Mouse (Mus musculus) olfactory bulb, adult 2 months (tissue): Measurements from ENCODE around the gene Olfr155. TPM values are rescaled to one million over a fixed set of nuclear protein-coding genes. Genes with fewer than 3 reads are reported as not detected.

ENCODE experiments used
- H3K27ac ChIP-seq: fragments of 200-500 bp; 2 replicates; pipeline ENCODE4 v1.5.1; 2012; ENCODE audit warnings: low read depth, low read length; ENCODE audit not compliant: insufficient read depth
- H3K4me1 ChIP-seq: fragments of 200-500 bp; 2 replicates; pipeline ENCODE4 v1.6.1; 2012; ENCODE audit warnings: low read length; ENCODE audit not compliant: control insufficient read depth, insufficient read depth
- H3K4me3 ChIP-seq: fragments of 200-500 bp; 2 replicates; pipeline ENCODE4 v1.5.1; 2012; ENCODE audit warnings: mild to moderate bottlenecking, low read depth, low read length, moderate library complexity; ENCODE audit not compliant: insufficient read depth
- CTCF ChIP-seq: fragments of 200-500 bp; IDR thresholded peaks from 2 replicates; pipeline ENCODE4 v1.5.1; 2012; ENCODE audit warnings: low read depth, mild to moderate bottlenecking, low read length, moderate library complexity; ENCODE audit not compliant: insufficient read depth
- POLR2A ChIP-seq: fragments of 200-500 bp; IDR thresholded peaks from 2 replicates; pipeline ENCODE4 v1.6.1; 2012; ENCODE audit warnings: mild to moderate bottlenecking, low read depth, low read length, moderate library complexity; ENCODE audit not compliant: insufficient read depth
- WGBS: fragments of 180-500 bp; shearing (Covaris S2); methylation state at CpG from one replicate; pipeline ENCODE4 v1.1.7; 2018; 5-methylcytosine and 5-hydroxymethylcytosine counted together
- polyA plus RNA-seq: library from polyadenylated mRNA; stranded (reverse); fragments of >200 nt; gene quantifications from 2 replicates; pipeline ENCODE4 v1.2.4, GENCODE M21; 2012; ENCODE audit warnings: low replicate concordance; ENCODE audit not compliant: missing spikeins, insufficient read depth, insufficient read length

Gene Olfr155
- polyA plus RNA-seq = not detected in 2 replicates

DNA sequence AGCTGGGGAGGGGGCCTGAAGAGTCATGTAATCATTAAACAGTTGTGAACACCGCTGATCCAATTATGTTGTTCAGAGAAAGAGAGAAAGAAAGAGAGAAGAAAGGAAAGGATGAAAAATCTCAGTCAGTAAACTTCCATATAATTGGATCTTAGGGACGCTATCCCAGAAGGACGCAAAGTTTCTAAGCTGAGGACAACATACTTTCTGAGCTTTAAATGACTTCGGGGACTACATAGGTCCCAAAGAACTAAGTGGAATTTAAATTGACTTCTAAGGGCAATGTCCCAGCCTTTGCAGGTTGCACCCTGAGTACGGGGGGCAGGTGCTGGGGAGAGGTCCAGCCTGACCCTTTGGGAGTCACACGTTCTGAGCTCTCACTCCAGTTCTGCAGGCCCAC lies at the start of gene Olfr155:
Gene Olfr155, plus strand, starts transcription at position 301 of the 400 bp plus-strand sequence.
- no peak within 1 kb of the TSS for H3K4me3 ChIP-seq
- 89% methylated on average over 6 of the region's 6 CpGs for WGBS
- TF ChIP-seq POLR2A = no peak
- TF ChIP-seq CTCF = no peak

DNA sequence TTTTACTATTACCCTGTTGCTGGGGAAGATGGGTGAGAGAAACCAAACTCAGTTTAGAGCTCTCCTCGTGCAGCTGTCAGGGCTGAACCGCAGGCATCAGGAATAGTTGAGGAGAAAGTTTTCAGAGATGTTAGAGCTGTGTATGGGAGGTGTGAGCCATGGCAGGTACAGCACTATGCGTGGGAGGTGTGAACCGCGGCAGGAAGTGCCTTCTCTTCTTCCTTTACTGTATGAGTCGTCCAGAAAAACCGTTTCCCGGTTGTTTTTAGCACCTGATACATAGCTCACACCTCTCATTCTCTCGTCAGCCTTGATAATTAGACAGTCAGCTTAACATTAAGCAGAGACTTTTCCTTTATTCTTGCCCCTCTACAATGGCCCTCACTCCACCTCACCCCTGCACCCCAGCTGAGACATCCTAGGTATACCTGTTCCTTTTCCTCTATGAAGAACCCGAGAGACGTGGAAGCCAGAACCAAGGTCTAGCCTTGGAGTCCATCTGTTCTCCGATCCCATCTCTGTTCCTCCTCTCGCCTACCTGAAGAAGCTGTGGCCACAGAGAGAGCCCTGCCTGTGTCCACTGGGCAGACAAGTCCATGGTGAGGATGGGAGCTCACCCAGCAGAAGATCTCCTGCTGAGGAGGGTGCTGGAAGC lies 28.3 kb upstream of the Olfr155 start:
- WGBS = 82% methylated on average over 13 of the region's 13 CpGs
- no peak overlapping the region for H3K4me3 ChIP-seq
- no peak overlapping the region for H3K27ac ChIP-seq
- no peaks in the 10 kb centered on the region for H3K4me1 ChIP-seq
- no peak for TF ChIP-seq CTCF
- no peak for TF ChIP-seq POLR2A

More for the DNA sequence above, at the start of gene Olfr155:
- H3K27ac ChIP-seq = no peak within 1 kb of the TSS
- H3K4me1 ChIP-seq = peaks cover 2% of the 10 kb centered on the region; the same call in 1 of the 2 replicates

DNA sequence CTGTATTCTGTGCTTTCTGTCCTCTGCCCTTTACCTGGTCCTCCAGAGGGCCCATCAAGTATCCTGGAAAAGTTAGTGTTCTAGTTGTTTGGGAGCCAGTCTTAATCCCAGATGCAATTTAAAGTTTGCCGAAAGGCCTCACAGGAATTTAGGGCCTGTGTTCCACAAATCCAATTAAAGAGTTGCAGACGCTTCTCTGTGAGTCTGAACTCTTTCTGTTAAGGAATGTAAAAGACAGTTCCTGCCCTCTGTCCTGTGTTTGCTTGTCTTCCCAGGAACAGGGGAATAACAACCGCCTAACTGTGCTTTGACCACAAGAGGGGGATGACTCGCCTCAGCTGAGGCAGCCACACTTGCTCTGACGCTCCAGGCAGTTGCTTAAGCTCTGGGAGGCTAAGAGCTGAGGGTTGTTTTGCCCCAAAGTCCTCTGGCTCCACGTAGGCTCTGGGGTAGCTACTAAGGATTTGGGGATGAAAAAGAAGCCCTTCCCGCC lies 27.5 kb upstream of the Olfr155 start, which contains the start of gene Olfr156:
Gene Olfr156, minus strand, starts transcription at position 51 of the 493 bp plus-strand sequence.
- 33% methylated on average over 7 of the region's 7 CpGs for WGBS

DNA sequence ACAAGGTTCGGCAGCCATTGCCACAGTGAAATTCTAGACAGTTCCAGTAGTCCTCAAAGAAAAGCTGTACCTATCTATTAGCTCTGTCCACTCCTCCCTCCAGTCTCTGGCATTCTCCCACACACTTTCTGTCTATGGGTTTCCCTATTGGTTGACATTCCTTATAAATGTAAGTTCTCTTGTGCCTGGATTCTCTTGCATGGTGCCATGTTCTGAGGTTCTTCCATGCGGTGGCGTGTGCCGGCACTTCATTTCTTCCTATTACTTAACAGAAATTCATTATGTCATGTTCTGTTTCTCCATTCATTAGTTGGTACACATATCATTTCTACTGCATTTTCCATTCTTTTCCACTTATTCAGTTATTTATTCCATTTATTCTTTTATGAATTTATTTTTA lies 22.6 kb upstream of the Olfr155 start:
- H3K4me1 ChIP-seq = no peaks in the 10 kb centered on the region
- 90% methylated on average over 4 of the region's 4 CpGs for WGBS
- H3K27ac ChIP-seq = no peak overlapping the region
- TF ChIP-seq POLR2A = no peak
- TF ChIP-seq CTCF = no peak
- no peak overlapping the region for H3K4me3 ChIP-seq

More for the DNA sequence above, 27.5 kb upstream of the Olfr155 start, which contains the start of gene Olfr156:
- TF ChIP-seq CTCF (0 out of 2 replicates have a peak, but pooled peaks have one; percentile 23), POLR2A (no peak)
- H3K4me1 ChIP-seq = no peaks in the 10 kb centered on the region
- no peak within 1 kb of the TSS for H3K4me3 ChIP-seq
- H3K27ac ChIP-seq = no peak within 1 kb of the TSS

DNA sequence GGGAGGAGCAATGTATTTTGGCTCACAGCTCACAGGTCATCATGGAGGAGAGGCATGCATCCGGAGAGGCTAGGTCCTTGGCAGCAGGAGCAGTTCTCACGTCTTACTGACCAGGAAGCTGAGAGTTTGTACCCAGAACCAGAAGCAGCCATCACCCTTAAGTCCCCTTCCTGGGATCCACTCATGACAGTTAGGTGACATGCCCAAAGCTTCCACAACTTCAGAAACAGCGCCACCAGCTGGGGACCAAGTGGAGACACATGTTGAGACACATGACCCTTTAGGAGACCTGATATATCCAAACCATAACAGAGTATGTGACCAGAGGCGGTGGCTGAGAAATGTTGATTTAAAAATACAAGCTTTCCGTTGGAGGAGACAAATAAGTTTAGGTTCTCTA lies 19.3 kb upstream of the Olfr155 start:
- H3K4me3 ChIP-seq = no peak overlapping the region
- no peak overlapping the region for H3K27ac ChIP-seq
- TF ChIP-seq POLR2A (no peak), CTCF (no peak)
- 74% methylated on average over 5 of the region's 5 CpGs for WGBS
- no peaks in the 10 kb centered on the region for H3K4me1 ChIP-seq

DNA sequence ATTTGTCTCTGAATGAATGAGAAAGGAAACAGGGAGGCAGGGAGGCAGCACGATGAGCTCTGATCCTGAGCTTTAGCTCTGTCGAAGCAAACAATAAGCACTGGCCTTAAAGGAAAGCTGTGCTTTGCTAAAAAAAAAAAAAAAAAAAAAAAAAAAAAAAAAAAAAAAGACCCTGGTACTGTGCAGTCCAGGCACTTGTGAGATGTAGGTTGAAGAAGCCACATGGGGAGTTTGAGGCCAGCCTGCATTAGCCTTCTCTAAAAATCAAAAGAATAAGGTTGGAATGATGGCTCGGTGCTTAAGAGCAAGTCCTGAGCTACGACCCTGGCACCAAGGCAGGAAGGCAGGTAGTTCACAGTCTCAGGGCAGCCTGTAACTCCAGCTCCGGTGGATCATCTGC lies 17.6 kb upstream of the Olfr155 start:
- H3K27ac ChIP-seq = no peak overlapping the region
- no peak overlapping the region for H3K4me3 ChIP-seq
- H3K4me1 ChIP-seq = no peaks in the 10 kb centered on the region
- 67% methylated on average over 5 of the region's 5 CpGs for WGBS
- no peak for TF ChIP-seq POLR2A
- TF ChIP-seq CTCF = no peak

DNA sequence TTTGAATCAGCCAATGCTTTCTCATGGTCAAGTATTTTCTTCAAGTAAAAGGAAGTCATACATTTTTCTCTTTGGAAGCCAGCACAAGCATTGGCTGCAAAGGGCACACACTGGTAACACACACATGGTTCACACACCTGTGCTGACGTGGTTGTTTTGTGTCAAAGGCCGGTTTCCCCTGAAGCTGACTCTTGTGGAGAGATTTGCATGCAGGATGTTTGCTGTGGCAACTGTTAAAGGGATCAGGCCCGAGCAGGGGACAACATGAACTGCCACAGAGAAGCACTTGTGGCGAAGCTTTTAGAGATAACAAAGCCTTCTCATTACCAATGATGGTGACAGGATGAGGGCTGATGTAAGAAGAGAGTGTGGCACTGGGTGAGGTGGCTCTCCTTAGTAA lies 16.6 kb upstream of the Olfr155 start:
- no peak overlapping the region for H3K27ac ChIP-seq
- no peaks in the 10 kb centered on the region for H3K4me1 ChIP-seq
- 82% methylated on average over 4 of the region's 4 CpGs for WGBS
- no peak overlapping the region for H3K4me3 ChIP-seq
- TF ChIP-seq POLR2A = no peak
- no peak for TF ChIP-seq CTCF

DNA sequence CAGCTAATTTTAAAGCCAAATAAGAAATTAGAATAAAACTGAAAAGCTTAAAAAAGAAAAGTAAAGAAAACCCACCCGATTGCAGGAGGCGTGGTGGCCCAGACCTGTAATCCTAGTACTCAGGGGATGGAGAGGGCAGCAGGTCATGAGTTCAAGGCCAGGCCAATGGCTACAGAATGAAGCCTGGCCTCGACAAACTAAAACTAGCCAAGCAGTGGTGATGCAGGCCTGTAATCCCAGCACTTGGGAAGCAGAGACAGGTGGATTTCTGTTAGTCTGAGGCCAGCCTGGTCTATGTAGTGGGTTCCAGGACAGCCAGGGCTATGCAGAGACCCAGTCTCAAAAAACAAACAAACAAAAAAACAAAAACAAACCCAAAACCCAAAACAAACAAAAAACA lies 13.0 kb upstream of the Olfr155 start:
- Histone ChIP-seq H3K4me3 (no peak overlapping the region), H3K27ac (no peak overlapping the region), H3K4me1 (no peaks in the 10 kb centered on the region)
- 84% methylated on average over 3 of the region's 3 CpGs for WGBS
- no peak for TF ChIP-seq CTCF
- TF ChIP-seq POLR2A = no peak

DNA sequence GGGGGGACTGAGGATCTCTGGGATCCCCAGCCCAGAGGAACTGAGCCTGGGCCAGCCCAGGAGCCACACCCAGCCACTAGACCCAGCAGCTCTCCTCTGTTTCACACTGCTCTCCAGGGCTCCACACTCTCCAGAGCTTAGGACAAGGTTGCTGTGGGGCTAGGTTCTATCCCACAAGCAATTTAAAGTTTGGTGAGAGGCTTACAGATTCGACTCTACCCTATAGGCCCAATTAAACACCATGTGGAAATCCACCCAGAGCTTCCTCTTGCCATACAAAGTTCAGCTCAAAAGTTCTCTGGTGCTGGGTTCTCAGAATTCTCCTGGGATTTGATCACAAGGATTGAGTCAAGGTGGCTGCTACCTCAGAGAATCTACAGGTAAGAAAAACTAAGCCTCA lies 11.3 kb upstream of the Olfr155 start, which contains the start of gene Olfr157:
Gene Olfr157, minus strand, starts transcription at position 101 of the 400 bp plus-strand sequence.
- TF ChIP-seq CTCF (no peak), POLR2A (no peak)
- Histone ChIP-seq H3K4me3 (no peak within 1 kb of the TSS), H3K4me1 (no peaks in the 10 kb centered on the region), H3K27ac (no peak within 1 kb of the TSS)
- WGBS = 57% methylated on average over 1 of the region's 1 CpGs
